Mouse (Mus musculus) megakaryocyte, embryonic 14.5 days (primary cell): ENCODE data around the gene Pfkm. TPM values are rescaled to one million over a fixed set of nuclear protein-coding genes. Genes with fewer than 3 reads are reported as not detected.

ENCODE experiments used
- H3K27me3 ChIP-seq: replicated peaks from 2 replicates; pipeline ENCODE3; 2012; ENCODE audit warnings: inconsistent platforms
- H3K36me3 ChIP-seq: replicated peaks from 2 replicates; pipeline ENCODE3; 2012; ENCODE audit warnings: low read length, inconsistent platforms, mixed read lengths
- H3K4me1 ChIP-seq: 2 replicates; pipeline ENCODE4 v1.6.1; 2012; ENCODE audit warnings: inconsistent platforms
- H3K4me3 ChIP-seq: replicated peaks from 2 replicates; pipeline ENCODE3; 2012; ENCODE audit warnings: moderate library complexity, mild to moderate bottlenecking, inconsistent platforms
- H3K9me3 ChIP-seq: 2 replicates; pipeline ENCODE4 v1.6.1; 2012; ENCODE audit warnings: inconsistent platforms
- FLI1 ChIP-seq: IDR thresholded peaks from 2 replicates; pipeline ENCODE4 v1.6.1; 2012; ENCODE audit warnings: low read length, inconsistent platforms, mixed read lengths
- GATA1 ChIP-seq: IDR thresholded peaks from 3 replicates; pipeline ENCODE4 v1.6.1; 2012; ENCODE audit warnings: mixed read lengths, low read length, inconsistent platforms, borderline replicate concordance
- polyA plus RNA-seq: library from polyadenylated mRNA; stranded (reverse); fragments of >175 nt; gene quantifications from 2 replicates; pipeline ENCODE4 v1.2.3, GENCODE M21; 2012; ENCODE audit warnings: low replicate concordance; ENCODE audit not compliant: insufficient read depth

Gene Pfkm
- 2.6 and 10.2 TPM in 2 replicates for polyA plus RNA-seq

- Histone ChIP-seq H3K4me3 (peak within 1 kb of the TSS; percentile 98), H3K36me3 (peaks cover 17% of the 10 kb centered on the region), H3K27me3 (no peaks in the 10 kb centered on the region), H3K9me3 (no peaks in the 10 kb centered on the region), H3K4me1 (peaks cover 32% of the 10 kb centered on the region)
- TF ChIP-seq GATA1 (no peak), FLI1 (no peak)
Measured at GRCm38 (mm10) chr15:98092372-98093120, at the start of gene Pfkm. Pfkm (plus strand) TSS chr15:98092589.

- Histone ChIP-seq H3K36me3 (peaks cover 98% of the 10 kb centered on the region), H3K9me3 (no peaks in the 10 kb centered on the region), H3K4me1 (no peaks in the 10 kb centered on the region; the same call in 1 of the 2 replicates), H3K4me3 (no peak overlapping the region), H3K27me3 (no peaks in the 10 kb centered on the region)
- no peak for TF ChIP-seq FLI1
- no peak for TF ChIP-seq GATA1
Measured at GRCm38 (mm10) chr15:98043967-98044366, 48.4 kb upstream of the Pfkm start.

GRCm38 (mm10) chr15:98044387-98044786, 48.0 kb upstream of the Pfkm start:
- H3K36me3 ChIP-seq: peaks cover 98% of the 10 kb centered on the region
- TF ChIP-seq GATA1: no peak
- no peak for TF ChIP-seq FLI1

GRCm38 (mm10) chr15:98048918-98049700, 43.3 kb upstream of the Pfkm start:
- H3K9me3 ChIP-seq: no peaks in the 10 kb centered on the region
- H3K27me3 ChIP-seq: no peaks in the 10 kb centered on the region
- H3K4me3 ChIP-seq: no peak overlapping the region
- peaks cover 94% of the 10 kb centered on the region for H3K36me3 ChIP-seq
- TF ChIP-seq FLI1 (no peak), GATA1 (no peak)
- peaks cover 8% of the 10 kb centered on the region for H3K4me1 ChIP-seq

More at GRCm38 (mm10) chr15:98044387-98044786, 48.0 kb upstream of the Pfkm start:
- H3K4me3 ChIP-seq: no peak overlapping the region
- no peaks in the 10 kb centered on the region; the same call in 1 of the 2 replicates for H3K4me1 ChIP-seq
- no peaks in the 10 kb centered on the region for H3K27me3 ChIP-seq
- H3K9me3 ChIP-seq: no peaks in the 10 kb centered on the region

GRCm38 (mm10) chr15:98051685-98052084, 40.7 kb upstream of the Pfkm start:
- TF ChIP-seq GATA1 (no peak), FLI1 (no peak)
- peaks cover 94% of the 10 kb centered on the region for H3K36me3 ChIP-seq
- no peaks in the 10 kb centered on the region for H3K9me3 ChIP-seq
- no peak overlapping the region for H3K4me3 ChIP-seq
- no peaks in the 10 kb centered on the region for H3K27me3 ChIP-seq
- peaks cover 8% of the 10 kb centered on the region for H3K4me1 ChIP-seq

- Histone ChIP-seq H3K27me3 (no peaks in the 10 kb centered on the region), H3K36me3 (peaks cover 90% of the 10 kb centered on the region), H3K4me1 (peaks cover 8% of the 10 kb centered on the region), H3K4me3 (no peak overlapping the region), H3K9me3 (no peaks in the 10 kb centered on the region)
- TF ChIP-seq FLI1 (no peak), GATA1 (no peak)
Measured at GRCm38 (mm10) chr15:98055246-98055645, 37.1 kb upstream of the Pfkm start.

GRCm38 (mm10) chr15:98065881-98066280, 26.5 kb upstream of the Pfkm start:
- Histone ChIP-seq H3K4me3 (no peak overlapping the region), H3K4me1 (peaks cover 21% of the 10 kb centered on the region; the same call in 1 of the 2 replicates), H3K27me3 (no peaks in the 10 kb centered on the region), H3K36me3 (peaks cover 97% of the 10 kb centered on the region), H3K9me3 (no peaks in the 10 kb centered on the region)
- TF ChIP-seq GATA1 (no peak), FLI1 (no peak)

GRCm38 (mm10) chr15:98066602-98067001, 25.8 kb upstream of the Pfkm start:
- H3K4me3 ChIP-seq: no peak overlapping the region
- no peaks in the 10 kb centered on the region for H3K9me3 ChIP-seq
- H3K27me3 ChIP-seq: no peaks in the 10 kb centered on the region
- peaks cover 21% of the 10 kb centered on the region; the same call in 1 of the 2 replicates for H3K4me1 ChIP-seq
- no peak for TF ChIP-seq FLI1
- no peak for TF ChIP-seq GATA1
- peaks cover 95% of the 10 kb centered on the region for H3K36me3 ChIP-seq

- TF ChIP-seq FLI1: no peak
- TF ChIP-seq GATA1: no peak
- H3K4me3 ChIP-seq: no peak overlapping the region
- peaks cover 95% of the 10 kb centered on the region for H3K36me3 ChIP-seq
- peaks cover 26% of the 10 kb centered on the region; the same call in 1 of the 2 replicates for H3K4me1 ChIP-seq
- H3K27me3 ChIP-seq: no peaks in the 10 kb centered on the region
- no peaks in the 10 kb centered on the region for H3K9me3 ChIP-seq
Measured at GRCm38 (mm10) chr15:98067492-98067891, 24.9 kb upstream of the Pfkm start.
